Mouse (Mus musculus): Measurements from ENCODE around the gene Ndufa3. TPM values are rescaled to one million over a fixed set of nuclear protein-coding genes. Genes with fewer than 3 reads are reported as not detected.

Ndufa3 gene
- polyA plus RNA-seq, 1 experiment from 2014 or later = 576 TPM

Small RNA genes lying within 50 kb of the gene (microRNA-seq; reads per million reads assigned to microRNA genes)
- gene Gm25100 = not detected
- 4.2 reads per million, percentile 23 among the genes with 10 or more reads in this experiment for gene Mir3572

Other genes with a start within 250 kb of the Ndufa3 start
- gene Cacng8, start 226.7 kb upstream of the Ndufa3 start, polyA plus RNA-seq (2014; fragmentation: Nextera tagmentation; extraction: Ambion mirVana) = 8.6 and 11.1 TPM in 2 replicates
- 0.09 TPM in 1 of 2 replicates, not detected in the other for gene Cacng6, start 193.2 kb upstream of the Ndufa3 start, polyA plus RNA-seq (2014; fragmentation: Nextera tagmentation; extraction: Ambion mirVana)
- gene Tarm1, start 114.7 kb upstream of the Ndufa3 start, polyA plus RNA-seq (2014; fragmentation: Nextera tagmentation; extraction: Ambion mirVana) = not detected in 2 replicates
- 0.13 and 0.23 TPM in 2 replicates for gene Oscar, start 1.2 kb upstream of the Ndufa3 start, polyA plus RNA-seq (2014; fragmentation: Nextera tagmentation; extraction: Ambion mirVana)
- 31.3 and 34.8 TPM in 2 replicates for gene Tfpt, start 12.6 kb downstream of the Ndufa3 start, polyA plus RNA-seq (2014; fragmentation: Nextera tagmentation; extraction: Ambion mirVana)
- 99.7 and 102 TPM in 2 replicates for gene Prpf31, start 12.6 kb downstream of the Ndufa3 start, polyA plus RNA-seq (2014; fragmentation: Nextera tagmentation; extraction: Ambion mirVana)
- gene Cnot3, start 27.9 kb downstream of the Ndufa3 start, polyA plus RNA-seq (2014; fragmentation: Nextera tagmentation; extraction: Ambion mirVana) = 40.5 and 44.2 TPM in 2 replicates
- 10.2 and 12.3 TPM in 2 replicates for gene Leng1, start 48.5 kb downstream of the Ndufa3 start, polyA plus RNA-seq (2014; fragmentation: Nextera tagmentation; extraction: Ambion mirVana)
- gene Tmc4, start 60.2 kb downstream of the Ndufa3 start, polyA plus RNA-seq (2014; fragmentation: Nextera tagmentation; extraction: Ambion mirVana) = 1.8 and 2.1 TPM in 2 replicates
- gene Tsen34, start 75.5 kb downstream of the Ndufa3 start, polyA plus RNA-seq (2014; fragmentation: Nextera tagmentation; extraction: Ambion mirVana) = 233 TPM in 2 replicates
- gene Mboat7, start 76.2 kb downstream of the Ndufa3 start, polyA plus RNA-seq (2014; fragmentation: Nextera tagmentation; extraction: Ambion mirVana) = 35.1 and 49.3 TPM in 2 replicates
- gene Rps9, start 86.6 kb downstream of the Ndufa3 start, polyA plus RNA-seq (2014; fragmentation: Nextera tagmentation; extraction: Ambion mirVana) = 1,006 and 1,170 TPM in 2 replicates
- gene Pirb, start 103.0 kb downstream of the Ndufa3 start, polyA plus RNA-seq (2014; fragmentation: Nextera tagmentation; extraction: Ambion mirVana) = 0.10 and 0.19 TPM in 2 replicates
- not detected in 2 replicates for gene Gm15448, start 208.3 kb downstream of the Ndufa3 start, polyA plus RNA-seq (2014; fragmentation: Nextera tagmentation; extraction: Ambion mirVana)
- not detected in 2 replicates for gene Pira2, start 227.7 kb downstream of the Ndufa3 start, polyA plus RNA-seq (2014; fragmentation: Nextera tagmentation; extraction: Ambion mirVana)

Measured in forebrain, embryonic 14.5 days (tissue).